Mouse (Mus musculus): Measurements from ENCODE around the gene Cmc1.
A peak's percentile ranks its signal among the peaks of the same experiment; 100 is the strongest.
"Not testable (repeated sequence)": the region's sequence is repeated elsewhere in the genome, so short reads cannot be mapped to it uniquely, and the experiment has no call there.

Cmc1 gene

GRCm38 (mm10) chr9:118149407-118150402 lies at the start of gene Cmc1:
Gene Cmc1 (minus strand): TSS chr9:118150177.
- peak; percentile 97 to 98 for DNase-seq

GRCm38 (mm10) chr9:118198557-118198956 lies 48.6 kb upstream of the Cmc1 start:
- no peak for DNase-seq

GRCm38 (mm10) chr9:118196661-118197390 lies 46.8 kb upstream of the Cmc1 start:
- DNase-seq = no peak

- no peak for DNase-seq
These were observed 43.3 kb upstream of the Cmc1 start for GRCm38 (mm10) chr9:118193263-118193662.

GRCm38 (mm10) chr9:118191276-118191675 lies 41.3 kb upstream of the Cmc1 start:
- no peak for DNase-seq

GRCm38 (mm10) chr9:118188374-118188773 lies 38.4 kb upstream of the Cmc1 start:
- no peak for DNase-seq

- DNase-seq = no peak
These were observed 37.4 kb upstream of the Cmc1 start for GRCm38 (mm10) chr9:118187420-118187819.

- DNase-seq = no peak
These were observed 36.8 kb upstream of the Cmc1 start for GRCm38 (mm10) chr9:118186776-118187175.

GRCm38 (mm10) chr9:118179136-118180025 lies 29.4 kb upstream of the Cmc1 start:
- DNase-seq = no peak

GRCm38 (mm10) chr9:118176687-118177086 lies 26.7 kb upstream of the Cmc1 start:
- DNase-seq = no peak

- no peak for DNase-seq
These were observed 25.4 kb upstream of the Cmc1 start for GRCm38 (mm10) chr9:118175411-118175810.

- no peak for DNase-seq
These were observed 23.1 kb upstream of the Cmc1 start for GRCm38 (mm10) chr9:118173086-118173485.

- DNase-seq = no peak
These were observed 18.6 kb upstream of the Cmc1 start for GRCm38 (mm10) chr9:118168544-118168943.

- DNase-seq = no peak
These were observed 17.6 kb upstream of the Cmc1 start for GRCm38 (mm10) chr9:118167606-118168005.

GRCm38 (mm10) chr9:118161536-118161935 lies 11.6 kb upstream of the Cmc1 start:
- no peak for DNase-seq

GRCm38 (mm10) chr9:118159936-118160335 lies 10.0 kb upstream of the Cmc1 start:
- DNase-seq = no peak

- DNase-seq = no peak
These were observed 8.2 kb upstream of the Cmc1 start for GRCm38 (mm10) chr9:118158201-118158600.

GRCm38 (mm10) chr9:118157234-118157633 lies 7.3 kb upstream of the Cmc1 start:
- no peak for DNase-seq

GRCm38 (mm10) chr9:118154666-118155065 lies 4.7 kb upstream of the Cmc1 start:
- no peak for DNase-seq

GRCm38 (mm10) chr9:118151221-118151507 lies 1.2 kb upstream of the Cmc1 start:
- no peak for DNase-seq

- no peak for DNase-seq
These were observed 648 bp upstream of the Cmc1 start for GRCm38 (mm10) chr9:118150429-118151220.

- not testable (repeated sequence) for DNase-seq
These were observed 9.6 kb downstream of the Cmc1 start for GRCm38 (mm10) chr9:118140356-118140755.

Measured in lung, postnatal 4 days (tissue).